Mouse (Mus musculus) regulatory T cell (primary cell): ENCODE measurements at regions not wholly inside any gene's neighbourhood (a gene's known extent, or its start where the extent isn't known, plus 50 kb on each side); places are given as distances from the start of the nearest gene placed in this dataset.
"Not testable (repeated sequence)": the region's sequence is repeated elsewhere in the genome, so short reads cannot be mapped to it uniquely, and the experiment has no call there.

Experiments
- in situ Hi-C: fragments of 300-600 bp; cut with MboI, MseI; formaldehyde crosslinking; loops from one replicate; pipeline ENCODE4 v1.15.1; 2025; ENCODE audit warnings: high pct_unique_total_duplicates

- in situ Hi-C loops = not testable (repeated sequence)
These were observed 670.2 kb upstream of the Chrm3 start for GRCm38 (mm10) chr13:11030874-11031273.

GRCm38 (mm10) chr13:11030381-11030780 lies 669.7 kb upstream of the Chrm3 start:
- in situ Hi-C loops = no loop called here

- in situ Hi-C loops = no loop called here
These were observed 665.3 kb upstream of the Chrm3 start for GRCm38 (mm10) chr13:11025918-11026317.

- in situ Hi-C loops = no loop called here
These were observed 663.8 kb upstream of the Chrm3 start for GRCm38 (mm10) chr13:11024441-11024840.

- in situ Hi-C loops = loop anchor here (5.0 kb wide), 1 partner anchor 235 kb away; no protein-coding TSS in a partner anchor
These were observed 656.9 kb upstream of the Chrm3 start for GRCm38 (mm10) chr13:11017584-11017983.

GRCm38 (mm10) chr13:11005374-11005773 lies 644.7 kb upstream of the Chrm3 start:
- in situ Hi-C loops = no loop called here

- in situ Hi-C loops = no loop called here
These were observed 630.5 kb upstream of the Chrm3 start for GRCm38 (mm10) chr13:10991151-10991550.

GRCm38 (mm10) chr13:10990503-10991025 lies 629.9 kb upstream of the Chrm3 start:
- in situ Hi-C loops = no loop called here

- in situ Hi-C loops = loop anchor here (10.0 kb wide), 1 partner anchor 96 kb away; no protein-coding TSS in a partner anchor
These were observed 628.6 kb upstream of the Chrm3 start for GRCm38 (mm10) chr13:10989095-10989814.

- in situ Hi-C loops = loop anchor here (10.0 kb wide), 1 partner anchor 101 kb away; no protein-coding TSS in a partner anchor
These were observed 623.1 kb upstream of the Chrm3 start for GRCm38 (mm10) chr13:10983736-10984135.

- in situ Hi-C loops = loop anchor here (10.0 kb wide), 1 partner anchor 102 kb away; no protein-coding TSS in a partner anchor
These were observed 621.9 kb upstream of the Chrm3 start for GRCm38 (mm10) chr13:10982543-10982942.

- in situ Hi-C loops = no loop called here
These were observed 611.3 kb upstream of the Chrm3 start for GRCm38 (mm10) chr13:10971932-10972331.

- in situ Hi-C loops = no loop called here
These were observed 610.1 kb upstream of the Chrm3 start for GRCm38 (mm10) chr13:10970721-10971120.

GRCm38 (mm10) chr13:10952923-10953322 lies 592.3 kb upstream of the Chrm3 start:
- in situ Hi-C loops = no loop called here

GRCm38 (mm10) chr13:10950658-10951057 lies 590.0 kb upstream of the Chrm3 start:
- in situ Hi-C loops = not testable (repeated sequence)

- in situ Hi-C loops = no loop called here
These were observed 586.8 kb upstream of the Chrm3 start for GRCm38 (mm10) chr13:10947398-10947797.

- in situ Hi-C loops = no loop called here
These were observed 583.2 kb upstream of the Chrm3 start for GRCm38 (mm10) chr13:10943877-10944276.

GRCm38 (mm10) chr13:10942031-10942655 lies 581.5 kb upstream of the Chrm3 start:
- in situ Hi-C loops = no loop called here

- in situ Hi-C loops = no loop called here
These were observed 577.6 kb upstream of the Chrm3 start for GRCm38 (mm10) chr13:10938233-10938632.

GRCm38 (mm10) chr13:10930741-10931140 lies 570.1 kb upstream of the Chrm3 start:
- in situ Hi-C loops = no loop called here

- in situ Hi-C loops = no loop called here
These were observed 553.7 kb upstream of the Chrm3 start for GRCm38 (mm10) chr13:10914377-10914776.

- in situ Hi-C loops = no loop called here
These were observed 548.6 kb upstream of the Chrm3 start for GRCm38 (mm10) chr13:10909122-10909751.
